Mouse (Mus musculus): ENCODE data around the gene Gpha2. TPM values are rescaled to one million over a fixed set of nuclear protein-coding genes. Genes with fewer than 3 reads are reported as not detected.

Gene Gpha2
- polyA plus RNA-seq, 1 experiment from 2014 or later: 0.74 TPM

GRCm38 (mm10) chr19:6245806-6246205 lies 19.6 kb downstream of the Gpha2 start:
- Histone ChIP-seq H3K4me2 (no peak overlapping the region), H3K27ac (no peak overlapping the region), H3K9ac (no peak overlapping the region), H3K4me3 (replicated peaks) (no peak overlapping the region), H3K4me1 (peaks cover 16% of the 10 kb centered on the region), H3K9me3 (replicated peaks) (no peaks in the 10 kb centered on the region), H3K36me3 (peaks cover 57% of the 10 kb centered on the region), H3K27me3 (no peaks in the 10 kb centered on the region)
- 62% methylated on average over 1 of the region's 1 CpGs for WGBS
- no peak for ATAC-seq (replicated peaks; ENCODE audit: low FRiP score)

GRCm38 (mm10) chr19:6247526-6248300 lies 21.5 kb downstream of the Gpha2 start:
- Histone ChIP-seq H3K4me3 (replicated peaks) (no peak overlapping the region), H3K4me1 (peaks cover 9% of the 10 kb centered on the region), H3K27me3 (no peaks in the 10 kb centered on the region), H3K9me3 (replicated peaks) (no peaks in the 10 kb centered on the region), H3K9ac (no peak overlapping the region), H3K27ac (no peak overlapping the region), H3K4me2 (no peak overlapping the region), H3K36me3 (peaks cover 76% of the 10 kb centered on the region)
- 90% methylated on average over 29 of the region's 29 CpGs for WGBS
- ATAC-seq (replicated peaks; ENCODE audit: low FRiP score): no peak

- H3K36me3 ChIP-seq: peaks cover 90% of the 10 kb centered on the region
- no peak overlapping the region for H3K4me3 ChIP-seq (replicated peaks)
- no peaks in the 10 kb centered on the region for H3K9me3 ChIP-seq (replicated peaks)
- no peaks in the 10 kb centered on the region for H3K4me1 ChIP-seq
- no peak overlapping the region for H3K4me2 ChIP-seq
- no peak for ATAC-seq (replicated peaks; ENCODE audit: low FRiP score)
- H3K9ac ChIP-seq: no peak overlapping the region
- WGBS: 90% methylated on average over 4 of the region's 4 CpGs
- H3K27ac ChIP-seq: no peak overlapping the region
- no peaks in the 10 kb centered on the region for H3K27me3 ChIP-seq
Measured at GRCm38 (mm10) chr19:6253021-6253420, 26.8 kb downstream of the Gpha2 start.

GRCm38 (mm10) chr19:6260428-6260827 lies 34.2 kb downstream of the Gpha2 start:
- no peak overlapping the region for H3K27ac ChIP-seq
- no peak overlapping the region for H3K4me3 ChIP-seq (replicated peaks)
- 59% methylated on average over 2 of the region's 2 CpGs for WGBS
- H3K9ac ChIP-seq: no peak overlapping the region
- peaks cover 21% of the 10 kb centered on the region for H3K4me1 ChIP-seq
- ATAC-seq (replicated peaks; ENCODE audit: low FRiP score): no peak
- no peaks in the 10 kb centered on the region for H3K27me3 ChIP-seq
- peaks cover 69% of the 10 kb centered on the region for H3K36me3 ChIP-seq
- H3K9me3 ChIP-seq (replicated peaks): no peaks in the 10 kb centered on the region
- no peak overlapping the region for H3K4me2 ChIP-seq

GRCm38 (mm10) chr19:6260946-6261345 lies 34.8 kb downstream of the Gpha2 start:
- Histone ChIP-seq H3K4me1 (peaks cover 21% of the 10 kb centered on the region), H3K4me3 (replicated peaks) (no peak overlapping the region), H3K27ac (no peak overlapping the region), H3K27me3 (no peaks in the 10 kb centered on the region), H3K4me2 (no peak overlapping the region), H3K36me3 (peaks cover 64% of the 10 kb centered on the region), H3K9ac (no peak overlapping the region), H3K9me3 (replicated peaks) (no peaks in the 10 kb centered on the region)
- ATAC-seq (replicated peaks; ENCODE audit: low FRiP score): no peak
- WGBS: 83% methylated on average over 4 of the region's 4 CpGs

GRCm38 (mm10) chr19:6261379-6261778 lies 35.2 kb downstream of the Gpha2 start:
- 92% methylated on average over 14 of the region's 14 CpGs for WGBS
- Histone ChIP-seq H3K4me2 (no peak overlapping the region), H3K36me3 (peaks cover 60% of the 10 kb centered on the region), H3K9ac (no peak overlapping the region), H3K4me1 (peaks cover 21% of the 10 kb centered on the region), H3K27me3 (no peaks in the 10 kb centered on the region), H3K9me3 (replicated peaks) (no peaks in the 10 kb centered on the region), H3K27ac (no peak overlapping the region), H3K4me3 (replicated peaks) (no peak overlapping the region)
- ATAC-seq (replicated peaks; ENCODE audit: low FRiP score): 0 out of 2 replicates have a peak, but pooled peaks have one; percentile 23

GRCm38 (mm10) chr19:6262222-6262621 lies 36.0 kb downstream of the Gpha2 start:
- Histone ChIP-seq H3K4me1 (peaks cover 21% of the 10 kb centered on the region), H3K9me3 (replicated peaks) (no peaks in the 10 kb centered on the region), H3K4me2 (no peak overlapping the region), H3K9ac (no peak overlapping the region), H3K36me3 (peaks cover 52% of the 10 kb centered on the region), H3K27me3 (no peaks in the 10 kb centered on the region), H3K27ac (no peak overlapping the region), H3K4me3 (replicated peaks) (no peak overlapping the region)
- 66% methylated on average over 7 of the region's 7 CpGs for WGBS
- ATAC-seq (replicated peaks; ENCODE audit: low FRiP score): no peak

GRCm38 (mm10) chr19:6262839-6263433 lies 36.8 kb downstream of the Gpha2 start:
- WGBS: 75% methylated on average over 8 of the region's 8 CpGs

GRCm38 (mm10) chr19:6264200-6264599 lies 38.0 kb downstream of the Gpha2 start:
- H3K9ac ChIP-seq: no peak overlapping the region

More at GRCm38 (mm10) chr19:6262839-6263433, 36.8 kb downstream of the Gpha2 start:
- H3K4me1 ChIP-seq: peaks cover 22% of the 10 kb centered on the region
- 0 out of 2 replicates have a peak, but pooled peaks have one; percentile 33 for ATAC-seq (replicated peaks; ENCODE audit: low FRiP score)
- H3K27me3 ChIP-seq: no peaks in the 10 kb centered on the region
- H3K9me3 ChIP-seq (replicated peaks): no peaks in the 10 kb centered on the region
- H3K27ac ChIP-seq: peak overlapping the region; percentile 66
- peak overlapping the region; percentile 6; the same call in 1 of the 2 replicates for H3K4me3 ChIP-seq (replicated peaks)
- peak overlapping the region; percentile 14; the same call in 1 of the 2 replicates for H3K4me2 ChIP-seq
- H3K36me3 ChIP-seq: peaks cover 44% of the 10 kb centered on the region
- no peak overlapping the region for H3K9ac ChIP-seq

GRCm38 (mm10) chr19:6264945-6265344 lies 38.8 kb downstream of the Gpha2 start:
- no peaks in the 10 kb centered on the region for H3K9me3 ChIP-seq (replicated peaks)
- no peak overlapping the region for H3K4me3 ChIP-seq (replicated peaks)
- peaks cover 28% of the 10 kb centered on the region for H3K4me1 ChIP-seq
- no peaks in the 10 kb centered on the region for H3K27me3 ChIP-seq
- H3K36me3 ChIP-seq: peaks cover 27% of the 10 kb centered on the region
- no peak overlapping the region for H3K9ac ChIP-seq
- ATAC-seq (replicated peaks; ENCODE audit: low FRiP score): no peak
- H3K4me2 ChIP-seq: no peak overlapping the region
- WGBS: 79% methylated on average over 8 of the region's 8 CpGs
- H3K27ac ChIP-seq: no peak overlapping the region

More at GRCm38 (mm10) chr19:6264200-6264599, 38.0 kb downstream of the Gpha2 start:
- H3K9me3 ChIP-seq (replicated peaks): no peaks in the 10 kb centered on the region
- H3K4me3 ChIP-seq (replicated peaks): peak overlapping the region; percentile 6; the same call in 1 of the 2 replicates
- 32% methylated on average over 9 of the region's 9 CpGs for WGBS
- no peaks in the 10 kb centered on the region for H3K27me3 ChIP-seq
- ATAC-seq (replicated peaks; ENCODE audit: low FRiP score): no peak
- peaks cover 32% of the 10 kb centered on the region for H3K36me3 ChIP-seq
- peaks cover 28% of the 10 kb centered on the region for H3K4me1 ChIP-seq
- H3K27ac ChIP-seq: peak overlapping the region; percentile 66
- no peak overlapping the region for H3K4me2 ChIP-seq

- Histone ChIP-seq H3K4me3 (replicated peaks) (no peak overlapping the region), H3K36me3 (peaks cover 19% of the 10 kb centered on the region), H3K27me3 (no peaks in the 10 kb centered on the region), H3K27ac (no peak overlapping the region), H3K4me2 (no peak overlapping the region), H3K9me3 (replicated peaks) (no peaks in the 10 kb centered on the region), H3K4me1 (peaks cover 28% of the 10 kb centered on the region), H3K9ac (no peak overlapping the region)
- ATAC-seq (replicated peaks; ENCODE audit: low FRiP score): no peak
- WGBS: 77% methylated on average over 6 of the region's 6 CpGs
Measured at GRCm38 (mm10) chr19:6265727-6266182, 39.6 kb downstream of the Gpha2 start.
